Mouse (Mus musculus) layer of hippocampus, adult 9-11 months (tissue): ENCODE results near the gene Polr2h.
A peak's percentile ranks its signal among the peaks of the same experiment; 100 is the strongest.

ENCODE experiments used
- DNase-seq: peaks from one replicate; pipeline ENCODE4 v3.0.0; 2022

Gene Polr2h

DNA sequence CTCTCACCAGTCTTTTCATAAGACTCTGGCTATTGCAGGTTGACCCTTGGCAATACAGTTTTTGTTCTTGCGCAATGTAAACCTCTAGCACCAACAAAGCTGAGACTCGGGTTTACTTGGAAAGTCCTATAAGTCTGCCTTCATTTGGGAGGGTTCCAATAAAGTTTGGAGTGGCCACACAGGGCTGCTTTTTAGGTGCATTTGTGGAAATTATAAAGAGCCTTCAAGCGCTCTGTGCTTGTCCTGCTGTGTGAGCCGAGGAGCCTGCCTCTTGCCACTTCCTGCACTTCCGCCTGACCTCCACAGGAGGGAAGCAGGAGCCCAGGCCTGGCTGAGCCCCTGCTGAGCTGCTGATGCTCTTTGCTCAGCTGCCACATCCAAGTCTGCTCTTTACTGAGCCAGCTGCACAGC lies 6.9 kb downstream of the Polr2h start:
- no peak for DNase-seq

DNA sequence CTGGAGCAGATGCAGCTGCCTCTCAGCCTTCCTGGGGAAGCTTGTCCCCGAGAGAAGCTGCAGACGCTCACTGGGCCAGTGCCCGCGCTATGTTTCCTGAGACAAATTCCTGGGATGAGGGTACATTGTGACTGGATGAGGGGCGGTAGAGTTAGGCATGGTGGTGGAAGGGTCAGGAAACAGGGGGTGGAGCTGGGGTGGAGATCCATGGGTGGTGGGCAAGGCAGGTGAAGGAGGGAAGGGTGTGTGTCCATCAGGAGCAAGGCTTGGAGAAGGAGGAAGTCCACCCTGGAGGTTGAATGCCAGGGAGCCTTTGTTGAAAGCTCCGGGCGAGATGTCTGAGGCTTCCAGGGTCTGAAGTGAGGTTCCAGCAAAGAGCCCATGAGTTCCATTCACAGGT lies 7.9 kb downstream of the Polr2h start:
- no peak for DNase-seq

DNA sequence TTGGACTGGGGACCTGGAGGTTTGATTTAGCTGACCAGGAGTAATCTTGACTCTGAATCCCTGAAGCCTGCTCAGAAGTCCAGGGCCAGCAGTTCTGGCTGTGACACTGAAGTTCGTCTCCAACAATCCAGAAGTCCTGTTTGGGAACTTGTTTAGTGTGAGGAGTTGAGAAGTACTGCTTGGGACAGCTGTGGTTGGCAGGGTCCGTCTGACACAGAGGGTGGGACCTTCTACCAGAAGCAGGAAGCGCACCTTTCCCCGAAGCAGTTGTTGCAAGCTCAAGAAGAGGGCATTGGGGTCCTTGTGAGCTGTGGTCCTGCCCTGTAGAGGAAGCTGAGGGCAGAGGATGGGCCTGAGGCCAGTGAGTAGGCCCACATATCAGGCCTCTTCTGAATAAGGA lies 8.3 kb downstream of the Polr2h start:
- DNase-seq: no peak

DNA sequence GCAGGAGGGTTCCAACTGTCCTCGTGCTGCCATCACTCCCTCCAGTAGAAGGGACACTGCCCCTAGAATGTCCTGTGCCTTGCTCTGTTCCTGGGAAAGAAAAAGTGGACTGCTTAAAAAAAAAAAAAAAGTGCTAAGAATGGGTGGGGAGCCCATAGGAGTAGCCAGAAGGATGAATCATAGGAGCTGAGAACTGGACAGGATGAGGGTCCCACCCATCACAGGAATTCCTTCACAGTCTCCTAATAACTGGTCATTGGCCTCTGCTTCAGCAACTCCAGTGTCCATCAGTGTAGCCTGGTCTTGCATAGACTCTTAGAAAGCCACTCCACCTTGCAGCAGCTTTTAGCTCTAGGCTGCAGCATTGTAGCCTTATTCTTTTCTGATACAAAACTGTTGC lies 8.9 kb downstream of the Polr2h start:
- DNase-seq: no peak

DNA sequence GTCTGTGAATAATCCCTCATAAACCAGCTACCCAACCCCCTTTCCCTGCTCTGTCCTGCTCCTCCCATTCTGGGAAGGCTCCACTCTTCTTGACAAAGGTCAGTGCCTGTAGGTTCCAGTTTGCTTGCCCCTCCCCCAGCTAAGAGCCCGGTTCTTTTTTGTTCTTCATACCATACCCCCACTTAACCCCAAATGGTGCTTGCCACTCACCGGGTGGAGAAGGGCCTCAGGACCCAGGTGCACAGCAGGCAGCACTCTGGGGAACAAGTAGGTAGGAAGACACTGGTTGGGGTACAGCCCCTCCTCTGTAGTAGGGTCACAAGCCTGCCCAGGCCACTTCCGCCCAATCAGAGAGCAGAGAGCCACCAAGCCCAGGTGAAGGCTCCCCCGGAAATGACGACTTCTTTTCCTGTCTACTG lies 12.8 kb downstream of the Polr2h start:
- no peak for DNase-seq

DNA sequence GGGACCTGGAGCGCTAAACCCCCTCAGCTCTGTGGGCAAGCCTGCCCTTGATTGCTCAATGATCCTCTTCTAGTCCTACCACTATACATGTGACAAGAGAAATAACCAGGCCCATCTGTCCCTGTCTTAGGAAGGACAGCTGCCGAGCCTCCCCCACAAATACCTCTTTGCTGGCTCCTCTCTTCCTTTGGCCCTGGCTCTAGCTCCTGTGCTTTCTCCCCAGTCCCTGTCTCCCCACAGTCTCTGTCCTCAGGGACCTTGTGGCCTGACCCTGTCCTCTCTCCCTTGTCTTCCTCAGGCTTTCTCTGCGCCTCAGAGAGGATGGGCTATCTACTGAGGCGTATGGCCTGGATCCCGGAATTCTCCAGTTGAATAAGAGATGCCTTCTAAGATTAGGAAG lies 14.2 kb downstream of the Polr2h start:
- DNase-seq: peak; percentile 74

DNA sequence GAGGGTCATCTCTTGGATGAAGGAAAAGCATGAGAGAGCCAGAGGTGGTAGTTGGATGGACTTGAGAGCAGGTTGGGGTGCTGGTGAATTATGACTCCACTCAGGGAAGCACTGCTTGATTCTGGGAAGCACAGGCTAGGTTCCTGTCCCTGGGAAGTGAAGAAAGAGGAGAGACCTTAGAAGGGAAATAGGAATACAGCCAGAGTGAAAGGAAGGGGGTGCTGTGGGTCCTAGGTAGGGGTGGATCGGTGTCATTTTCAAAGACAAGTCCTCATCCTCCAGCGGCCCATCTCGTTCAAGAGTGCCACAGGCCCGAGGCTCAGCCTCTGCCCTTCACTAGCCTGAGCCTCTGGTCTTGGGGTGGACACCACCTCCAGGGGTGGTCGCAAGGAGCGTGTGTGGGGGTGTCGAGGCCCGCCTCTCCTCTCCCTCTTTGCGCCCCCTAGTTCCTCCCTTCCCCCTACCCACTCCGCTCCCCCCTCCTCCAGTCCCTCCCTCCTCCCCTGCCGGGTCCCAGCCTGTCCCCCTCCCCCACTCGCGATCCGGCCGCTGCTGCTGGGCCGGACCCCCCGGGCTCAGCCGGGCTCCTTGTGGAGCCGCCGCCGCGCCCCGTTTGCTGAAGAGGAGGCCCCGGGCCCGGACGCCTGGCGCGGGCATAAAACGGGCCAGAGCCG lies 14.9 kb downstream of the Polr2h start:
- DNase-seq: no peak

DNA sequence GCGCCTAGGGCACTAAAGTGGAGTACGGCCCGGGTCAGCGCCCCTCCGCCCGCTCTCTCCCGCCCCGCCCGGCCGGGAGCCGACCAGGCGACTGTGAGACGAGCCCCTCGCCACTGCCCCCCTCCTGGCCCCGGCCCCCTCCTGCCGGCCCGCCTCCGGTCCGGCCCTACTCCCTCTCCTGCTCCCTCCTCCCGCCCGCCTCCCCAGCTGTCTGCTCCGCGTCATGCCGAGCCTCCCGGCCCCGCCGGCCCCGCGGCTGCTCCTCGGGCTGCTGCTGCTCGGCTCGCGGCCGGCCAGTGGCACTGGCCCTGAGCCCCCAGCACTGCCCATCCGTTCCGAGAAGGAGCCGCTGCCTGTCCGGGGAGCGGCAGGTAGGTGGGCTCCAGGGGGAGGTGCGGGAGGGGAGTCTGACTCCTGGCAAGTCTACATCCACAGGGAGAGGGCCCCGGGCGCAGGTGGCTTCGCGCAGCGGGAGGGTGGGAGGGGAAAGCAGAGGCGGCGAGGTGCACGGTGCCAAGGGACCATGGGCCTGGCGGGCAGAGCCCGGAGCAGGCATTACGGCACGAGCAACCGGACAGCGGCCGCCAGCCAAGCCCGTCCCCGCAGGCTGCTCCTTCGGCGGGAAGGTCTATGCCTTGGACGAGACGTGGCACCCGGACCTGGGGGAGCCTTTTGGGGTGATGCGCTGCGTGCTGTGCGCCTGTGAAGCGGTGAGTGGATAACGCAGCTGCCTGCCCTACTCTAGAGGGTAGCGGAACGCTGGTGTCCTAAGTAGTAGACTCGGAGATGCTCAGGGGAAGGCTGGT lies 15.7 kb downstream of the Polr2h start, which contains the start of gene Chrd:
TSS of gene Chrd (plus strand) at position 203 of the 806 bp plus-strand sequence.
- no peak for DNase-seq

DNA sequence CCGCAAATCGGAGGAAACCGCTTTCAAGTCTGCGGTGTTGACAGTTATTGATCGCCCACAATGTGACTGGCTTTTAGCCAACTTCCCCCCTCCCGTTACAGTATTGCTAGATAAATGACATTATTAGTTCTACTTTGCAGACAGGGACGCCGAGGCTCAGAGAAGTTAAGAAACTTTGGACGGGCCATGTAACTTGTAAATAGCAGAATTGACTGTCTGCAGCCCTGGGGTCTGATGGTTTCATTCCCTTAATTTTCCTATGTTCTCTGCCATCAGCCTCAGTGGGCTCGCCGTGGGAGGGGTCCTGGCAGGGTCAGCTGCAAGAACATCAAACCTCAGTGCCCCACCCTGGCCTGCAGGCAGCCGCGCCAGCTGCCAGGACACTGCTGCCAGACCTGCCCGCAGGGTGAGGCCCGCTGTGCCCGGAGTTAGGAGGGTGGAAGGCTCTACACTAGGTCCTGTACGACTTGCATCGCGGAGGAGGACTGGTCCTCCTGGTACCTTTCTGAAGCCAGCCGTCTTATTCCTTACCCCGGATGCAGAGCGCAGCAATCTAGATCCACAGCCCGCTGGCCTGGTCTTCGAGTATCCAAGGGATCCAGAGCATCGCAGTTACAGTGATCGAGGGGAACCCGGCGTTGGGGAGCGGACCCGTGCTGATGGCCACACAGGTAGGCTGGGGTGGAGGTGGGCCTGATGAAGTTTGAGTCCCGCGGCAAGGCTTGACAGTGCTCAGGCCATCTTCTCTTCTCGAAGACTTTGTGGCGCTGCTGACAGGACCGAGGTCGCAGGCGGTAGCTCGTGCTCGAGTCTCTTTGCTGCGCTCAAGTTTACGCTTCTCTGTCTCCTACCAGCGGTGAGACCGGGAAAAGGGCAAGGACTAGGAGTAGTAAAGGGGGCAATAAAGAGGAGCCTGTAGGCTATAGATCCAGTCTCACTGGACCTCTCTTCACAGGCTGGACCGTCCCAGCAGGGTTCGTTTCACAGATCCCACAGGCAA lies 16.6 kb downstream of the Polr2h start, which contains the start of gene Thpo:
TSS of gene Thpo (minus strand) at position 781 of the 1,000 bp plus-strand sequence.
- DNase-seq: no peak

DNA sequence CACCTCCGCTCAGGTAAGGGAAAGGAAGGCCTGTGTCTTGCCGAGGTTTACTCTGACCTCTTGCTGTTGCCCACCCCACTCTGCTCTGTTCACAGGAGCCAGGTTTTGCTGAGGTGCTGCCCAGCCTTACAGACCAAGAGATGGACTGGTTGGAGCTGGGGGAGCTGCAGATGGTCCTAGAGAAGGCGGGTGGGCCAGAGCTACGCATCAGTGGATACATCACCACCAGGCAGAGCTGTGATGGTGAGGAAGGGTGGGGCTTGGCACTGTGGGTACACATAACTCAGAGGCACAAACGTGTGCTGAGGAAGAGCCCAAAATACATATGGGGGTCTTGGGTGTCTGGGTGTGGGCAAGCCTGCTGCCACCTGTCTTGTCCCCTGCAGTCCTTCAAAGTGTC lies 18.2 kb downstream of the Polr2h start:
- DNase-seq: no peak

DNA sequence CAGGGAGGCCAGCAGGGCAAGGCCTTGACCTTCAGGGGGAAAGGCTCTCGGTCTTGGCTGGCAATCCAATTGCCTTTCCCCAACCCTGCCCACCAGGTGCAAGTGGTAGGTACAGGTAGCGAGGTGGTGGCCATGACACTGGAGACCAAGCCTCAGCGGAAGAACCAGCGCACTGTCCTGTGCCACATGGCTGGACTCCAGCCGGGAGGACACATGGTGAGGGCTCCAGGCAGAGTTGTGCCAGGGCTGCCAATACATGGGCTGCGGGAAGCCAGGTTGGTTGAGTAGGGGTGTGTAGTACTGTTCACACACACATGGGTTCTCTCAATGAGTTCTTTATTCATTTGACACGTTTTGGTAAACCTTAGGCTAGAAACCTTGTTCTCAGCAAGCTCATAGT lies 18.7 kb downstream of the Polr2h start:
- DNase-seq: no peak

DNA sequence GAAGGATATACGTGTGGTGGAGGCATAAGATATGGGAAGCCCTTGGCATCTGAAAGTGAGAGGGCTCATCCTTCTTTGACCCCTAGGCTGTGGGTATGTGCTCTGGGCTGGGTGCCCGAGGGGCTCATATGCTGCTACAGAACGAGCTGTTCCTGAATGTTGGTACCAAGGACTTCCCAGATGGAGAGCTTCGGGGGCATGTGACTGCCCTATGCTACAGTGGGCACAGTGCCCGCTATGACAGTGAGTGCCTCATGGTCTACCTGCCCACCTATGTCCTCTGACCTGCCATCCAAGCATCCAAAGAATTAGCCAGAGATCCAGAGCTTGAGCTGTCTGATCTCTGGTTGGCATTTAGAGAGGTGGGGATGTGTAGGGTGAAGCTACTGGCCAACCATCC lies 19.4 kb downstream of the Polr2h start:
- DNase-seq: no peak

DNA sequence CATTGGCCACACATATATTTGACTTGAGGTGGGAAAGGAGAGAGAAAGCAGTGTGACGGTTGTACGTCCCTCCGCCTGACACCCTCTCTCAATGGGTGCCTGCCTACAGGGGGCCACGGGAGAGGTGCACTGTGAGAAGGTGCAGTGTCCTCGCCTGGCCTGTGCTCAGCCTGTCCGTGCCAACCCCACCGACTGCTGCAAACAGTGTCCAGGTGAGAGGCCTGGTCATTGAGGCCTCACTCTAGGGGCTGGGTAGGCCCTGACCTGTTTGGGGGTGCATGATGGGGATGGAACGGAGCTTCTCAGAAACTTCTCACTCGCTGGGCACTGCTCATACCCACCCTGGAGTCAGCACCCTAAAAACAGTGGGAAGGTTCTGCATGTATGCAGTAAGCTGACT lies 22.4 kb downstream of the Polr2h start:
- DNase-seq: no peak

DNA sequence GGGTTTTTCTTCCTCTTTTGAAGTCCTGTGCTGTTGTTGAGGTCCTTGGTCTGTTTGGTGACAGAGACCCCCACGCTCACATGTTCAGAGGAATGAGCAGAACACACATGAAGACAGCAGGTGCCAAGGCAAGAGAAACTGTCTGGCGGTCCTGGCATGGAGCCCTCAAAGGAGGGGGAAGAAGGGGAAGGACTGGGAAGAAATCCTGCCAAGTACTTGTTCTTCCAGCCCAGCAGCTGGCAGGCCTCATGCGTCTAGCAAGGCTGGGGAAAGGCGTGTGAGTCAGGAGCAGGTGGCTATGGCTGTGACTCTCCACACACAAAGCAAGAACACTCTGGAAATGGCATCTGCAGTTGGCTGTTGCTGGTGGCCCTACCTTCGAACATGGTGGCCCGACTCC lies 29.2 kb downstream of the Polr2h start:
- DNase-seq: peak; percentile 87

DNA sequence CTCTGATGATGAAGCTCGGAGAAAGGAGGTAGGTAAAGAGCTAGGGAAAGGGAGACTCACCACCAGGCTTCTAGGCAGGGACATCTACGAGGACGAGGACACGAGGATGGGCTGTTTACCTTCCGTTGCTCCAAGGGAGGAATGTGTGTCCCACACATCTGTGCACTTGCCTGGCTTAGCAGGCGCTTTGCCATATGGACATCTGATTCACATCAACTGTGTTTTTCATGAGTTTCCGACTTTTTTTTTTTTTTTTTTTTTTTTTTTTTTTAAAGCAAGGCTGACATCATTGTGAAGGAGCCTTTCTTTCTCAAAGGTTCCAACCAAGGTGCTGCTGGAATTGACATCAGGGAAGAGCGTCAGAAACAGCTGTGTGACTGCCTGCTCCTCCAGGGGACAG lies 33.1 kb downstream of the Polr2h start:
- no peak for DNase-seq

DNA sequence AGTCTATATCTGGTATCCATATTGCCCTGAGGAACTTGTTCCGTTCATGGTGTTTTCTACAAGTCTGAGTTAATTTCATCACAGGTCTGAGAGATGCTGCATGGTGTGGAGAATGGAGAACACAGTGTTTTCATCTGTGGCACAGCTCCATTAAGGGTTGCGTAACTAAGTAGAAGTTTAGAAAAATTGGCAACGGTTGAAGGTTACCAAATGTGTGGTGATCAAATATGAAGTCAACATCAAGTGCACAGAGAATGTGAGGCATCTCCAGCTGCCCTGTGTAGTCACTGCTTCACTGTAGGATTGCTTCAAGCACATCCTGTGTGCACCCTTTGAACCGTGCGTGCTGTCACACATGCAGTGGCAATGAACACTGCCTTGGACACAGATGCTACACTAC lies 38.6 kb downstream of the Polr2h start:
- DNase-seq: no peak

DNA sequence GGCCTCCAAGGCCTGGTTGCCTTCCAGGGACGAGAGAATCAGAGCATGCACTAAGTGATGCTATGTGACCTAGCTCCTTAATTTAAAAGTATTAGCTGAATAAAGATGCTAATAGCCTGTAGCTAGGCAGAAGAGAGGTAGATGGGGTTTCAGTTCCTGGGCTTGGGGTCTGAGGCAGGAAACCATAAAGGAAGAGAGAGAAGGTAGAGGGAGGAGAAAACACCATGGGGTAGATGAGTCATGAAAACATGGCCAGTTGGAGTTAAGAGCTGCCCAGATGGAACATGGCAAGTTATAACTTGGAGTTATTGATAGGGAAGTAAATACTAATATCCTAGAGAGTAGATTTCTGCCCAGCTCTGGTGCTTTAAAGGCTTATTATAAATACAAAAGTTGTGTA lies 39.9 kb downstream of the Polr2h start:
- no peak for DNase-seq

DNA sequence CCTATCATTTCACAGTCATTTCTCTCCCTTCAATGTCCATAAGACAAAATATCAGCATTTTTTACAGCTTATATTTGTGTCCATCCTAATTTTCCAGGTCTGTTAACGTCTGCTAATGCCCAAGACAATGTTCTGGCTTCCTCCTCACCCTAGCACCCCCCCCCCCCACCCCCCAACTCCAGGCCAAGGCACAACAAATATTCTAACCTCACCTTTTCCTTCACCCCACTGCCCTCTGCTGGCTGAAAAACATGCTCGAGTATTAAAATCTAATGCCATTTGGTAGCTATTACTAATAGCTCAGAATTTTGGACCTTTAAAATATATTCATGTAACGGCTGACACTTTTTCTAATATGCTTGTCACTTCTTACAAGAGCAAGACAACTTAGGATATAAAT lies 44.2 kb downstream of the Polr2h start:
- DNase-seq: peak; percentile 16

DNA sequence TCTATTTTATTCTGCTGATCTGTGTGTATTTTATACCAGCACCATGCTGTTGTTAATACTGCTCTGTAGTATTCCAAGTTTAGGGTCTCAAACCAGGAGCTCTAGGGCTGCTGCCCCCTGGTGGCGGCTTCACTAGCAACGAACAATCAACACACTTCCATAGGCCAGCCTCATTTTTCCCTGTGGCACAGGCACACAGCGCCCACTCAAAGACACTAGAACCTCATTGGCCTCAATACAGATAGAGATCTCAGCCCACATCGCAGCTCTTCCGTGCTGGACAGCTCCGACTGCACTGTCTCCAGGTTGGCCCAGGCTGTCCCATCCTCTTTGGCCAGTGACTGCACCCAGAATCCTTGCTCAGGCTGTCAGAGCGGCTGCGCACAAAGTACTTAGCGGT lies 47.8 kb downstream of the Polr2h start:
- no peak for DNase-seq
